Mouse (Mus musculus): ENCODE measurements around the gene Hif1an.

GRCm38 (mm10) chr19:44567763-44568162 lies 5.1 kb downstream of the Hif1an start:
- TF ChIP-seq CTCF (IDR thresholded peaks at IDR 0.05; ENCODE audit: control insufficient read depth, insufficient read depth, insufficient replicate concordance, low read depth, low read length) = no peak
- no peak for TF ChIP-seq POLR2A (IDR thresholded peaks at IDR 0.05; ENCODE audit: control insufficient read depth, low read depth, low read length)
